Mouse (Mus musculus) bone marrow, adult 2 months (tissue): ENCODE results near the gene Cd83.

ENCODE experiments used
- CTCF ChIP-seq: fragments of 200-500 bp; IDR thresholded peaks from 2 replicates; pipeline ENCODE4 v1.5.1; 2011; ENCODE audit warnings: low read length, control low read depth; ENCODE audit not compliant: control insufficient read depth, insufficient read depth
- POLR2A ChIP-seq: fragments of 200-500 bp; IDR thresholded peaks from 2 replicates; pipeline ENCODE4 v1.6.1; 2011; ENCODE audit warnings: low read depth, mild to moderate bottlenecking, control low read depth, low read length, borderline replicate concordance; ENCODE audit not compliant: control insufficient read depth

GRCm38 (mm10) chr13:43837812-43838211, 53.2 kb downstream of the Cd83 start:
- TF ChIP-seq CTCF (no peak), POLR2A (no peak)
